In genomic region chr11:117946996-117947419, GRCm38 (mm10) we compare ENCODE assay signal across 19 mouse cellular contexts. TPM values are rescaled to one million over a fixed set of nuclear protein-coding genes. Genes with fewer than 3 reads are reported as not detected.
DNase-seq lines count a peak whose midpoint lies in the region; ATAC-seq and TF ChIP-seq lines count a peak whose summit lies in the region.
"Had no signal": no experiment of that assay in that cellular context is flagged by ENCODE, and none has a peak within 500 bp of the region (broad histone marks: within the 10 kb centered on the region; RNA-seq: fewer than 3 reads in every experiment).

No protein-coding gene starts in this region.

- ATAC-seq in liver, embryonic 15.5 days (ENCODE audit: insufficient read depth): no peak
- peak; percentile 59 for ATAC-seq in stomach, postnatal 0 days (ENCODE audit: low FRiP score, low TSS enrichment)
- ATAC-seq: activated CD4-positive, CD25-positive, alpha-beta regulatory T cell, adult 4 months; CD4-positive, CD25-positive, alpha-beta regulatory T cell, adult 4 months had no signal

- intact Hi-C loops in heart, postnatal 10 days (cut with DNase I): no loop called here
- intact Hi-C loops in heart, postnatal 36 days (cut with DNase I): loop anchor here (5.0 kb wide), 1 partner anchor 35 kb away; no protein-coding TSS in a partner anchor

- H3K27ac ChIP-seq in liver, embryonic 15.5 days (replicated peaks): no peak overlapping the region
- H3K27ac ChIP-seq in macrophage: peak overlapping the region; percentile 54
- peak overlapping the region; percentile 35; the same call in 1 of the 2 replicates for H3K27ac ChIP-seq in stomach, postnatal 0 days (replicated peaks)
- H3K27ac ChIP-seq: embryonic facial prominence, embryonic 15.5 days; forebrain, embryonic 12.5 days; heart, adult 2 months; hindbrain, embryonic 13.5 days; limb, embryonic 15.5 days; lung, embryonic 15.5 days; neural tube, embryonic 12.5 days had no signal

- no peak overlapping the region for H3K9ac ChIP-seq in liver, embryonic 15.5 days
- H3K9ac ChIP-seq in stomach, postnatal 0 days (ENCODE audit: low read length): no peak overlapping the region
- H3K9ac ChIP-seq: embryonic facial prominence, embryonic 15.5 days; forebrain, embryonic 12.5 days; hindbrain, embryonic 13.5 days; limb, embryonic 15.5 days; lung, embryonic 15.5 days; neural tube, embryonic 12.5 days had no signal

- H3K79me2 ChIP-seq in macrophage (ENCODE audit: inconsistent target): no peaks in the 10 kb centered on the region

- peak overlapping the region; percentile 15; the same call in 1 of the 2 replicates for H3K4me2 ChIP-seq in liver, embryonic 15.5 days
- H3K4me2 ChIP-seq in stomach, postnatal 0 days (replicated peaks; ENCODE audit: low read depth): no peak overlapping the region
- H3K4me2 ChIP-seq: embryonic facial prominence, embryonic 15.5 days; forebrain, embryonic 12.5 days; hindbrain, embryonic 13.5 days; limb, embryonic 15.5 days; lung, embryonic 15.5 days; neural tube, embryonic 12.5 days had no signal

- no peaks in the 10 kb centered on the region for H3K36me3 ChIP-seq in liver, embryonic 15.5 days (replicated peaks)
- no peaks in the 10 kb centered on the region for H3K36me3 ChIP-seq in macrophage (ENCODE audit: inconsistent target)
- H3K36me3 ChIP-seq in stomach, postnatal 0 days (ENCODE audit: control insufficient read depth, insufficient read depth, low read length): no peaks in the 10 kb centered on the region
- H3K36me3 ChIP-seq: embryonic facial prominence, embryonic 15.5 days; forebrain, embryonic 12.5 days; hindbrain, embryonic 13.5 days; limb, embryonic 15.5 days; lung, embryonic 15.5 days; neural tube, embryonic 12.5 days had no signal

- peaks cover 22% of the 10 kb centered on the region for H3K4me1 ChIP-seq in liver, embryonic 15.5 days (replicated peaks)
- H3K4me1 ChIP-seq in stomach, postnatal 0 days (replicated peaks; ENCODE audit: control insufficient read depth, insufficient read depth): peaks cover 4% of the 10 kb centered on the region; the same call in 1 of the 2 replicates

- H3K4me3 ChIP-seq in liver, embryonic 15.5 days (replicated peaks): no peak overlapping the region
- H3K4me3 ChIP-seq in macrophage (ENCODE audit: inconsistent target): no peak overlapping the region
- no peak overlapping the region for H3K4me3 ChIP-seq in stomach, postnatal 0 days (ENCODE audit: low read depth, low read length)
- H3K4me3 ChIP-seq: embryonic facial prominence, embryonic 15.5 days; forebrain, embryonic 12.5 days; heart, adult 2 months; hindbrain, embryonic 13.5 days; limb, embryonic 15.5 days; lung, embryonic 15.5 days; neural tube, embryonic 12.5 days had no signal

- no peak for TF ChIP-seq EP300 in stomach, postnatal 0 days (optimal IDR thresholded peaks at IDR 0.05)

- TF ChIP-seq CTCF in stomach, postnatal 0 days (IDR thresholded peaks at IDR 0.05; ENCODE audit: low read depth): no peak

- WGBS in liver, embryonic 15.5 days (ENCODE audit: insufficient replicate concordance): 43% methylated on average over 10 of the region's 10 CpGs
- WGBS in macrophage (ENCODE audit: missing documents): 41% methylated on average over 10 of the region's 10 CpGs
- 67% methylated on average over 10 of the region's 10 CpGs for WGBS in stomach, postnatal 0 days

- H3K9me3 ChIP-seq in liver, embryonic 15.5 days (replicated peaks): no peaks in the 10 kb centered on the region
- no peaks in the 10 kb centered on the region for H3K9me3 ChIP-seq in stomach, postnatal 0 days (ENCODE audit: control insufficient read depth, low read length)
- H3K9me3 ChIP-seq: embryonic facial prominence, embryonic 15.5 days; forebrain, embryonic 12.5 days; hindbrain, embryonic 13.5 days; limb, embryonic 15.5 days; lung, embryonic 15.5 days; neural tube, embryonic 12.5 days had no signal

- H3K27me3 ChIP-seq in liver, embryonic 15.5 days: peaks cover 61% of the 10 kb centered on the region
- H3K27me3 ChIP-seq in stomach, postnatal 0 days (ENCODE audit: control insufficient read depth, insufficient read depth, low read length): no peaks in the 10 kb centered on the region
- H3K27me3 ChIP-seq: limb, embryonic 15.5 days; lung, embryonic 15.5 days had no signal

- DNase-seq in liver (no peak), ZHBTc4 (ENCODE audit: low read depth, low spot score) (peak; percentile 74)
- DNase-seq in stomach, postnatal 0 days (ENCODE audit: low spot score): no peak
- no peak for DNase-seq in heart, postnatal 10 days
- DNase-seq in heart, postnatal 36 days: no peak
- DNase-seq: cerebellum, adult 18-20 months; kidney, adult 2 months; right cerebral cortex, postnatal 4 days had no signal

RNA-seq across cellular contexts. Expression of gene Socs3, which starts 22.8 kb away (rescaled TPM):
- polyA plus RNA-seq in liver, embryonic 15.5 days (2015; fragmentation: Nextera tagmentation; extraction: Ambion mirVana): 7.3 and 7.5 TPM in 2 replicates
- 100 to 1,000 TPM in 18 of 26 experiments, 10 to 100 TPM in 5, 1 to 10 TPM in 3; 3.6 to 749 (median 239) TPM for total RNA-seq in macrophage (2018; cell fraction: chromatin; rRNA removed)
- 1,000 to 10,000 TPM in 3 of 26 experiments, 100 to 1,000 TPM in 15, 10 to 100 TPM in 6, 1 to 10 TPM in 2; 3.4 to 1,133 (median 302) TPM for total RNA-seq in macrophage (2018; cell fraction: cytosol; rRNA removed)
- total RNA-seq in macrophage (2018; cell fraction: nucleus; rRNA removed): 1,000 to 10,000 TPM in 2 of 26 experiments, 100 to 1,000 TPM in 17, 10 to 100 TPM in 6, 1 to 10 TPM in 1; 3.2 to 1,503 (median 563) TPM
- polyA plus RNA-seq in macrophage (2018): 2.0 to 6.9 TPM (median 2.3 TPM) in 3 replicates
- polyA plus RNA-seq in stomach, postnatal 0 days (2015; fragmentation: Nextera tagmentation; extraction: Ambion mirVana): 13.5 and 15.7 TPM in 2 replicates
- total RNA-seq in heart, postnatal 10 days (2021): 1 to 10 TPM; 3.7 to 5.8 TPM
- 1 to 10 TPM; 3.4 to 3.8 TPM for total RNA-seq in heart, postnatal 36 days (2021)

RNA-seq across cellular contexts. Expression of gene Pgs1, which starts 39.1 kb away (rescaled TPM):
- polyA plus RNA-seq in liver, embryonic 15.5 days (2015; fragmentation: Nextera tagmentation; extraction: Ambion mirVana): 14.6 and 17.6 TPM in 2 replicates
- 100 to 1,000 TPM; 115 to 839 (median 194) TPM for total RNA-seq in macrophage (2018; cell fraction: chromatin; rRNA removed)
- total RNA-seq in macrophage (2018; cell fraction: cytosol; rRNA removed): 10 to 100 TPM; 18.3 to 57.3 (median 29.4) TPM
- 100 to 1,000 TPM in 16 of 26 experiments, 10 to 100 TPM in 10; 65.7 to 895 (median 111) TPM for total RNA-seq in macrophage (2018; cell fraction: nucleus; rRNA removed)
- polyA plus RNA-seq in macrophage (2018): 12.0 to 40.0 TPM (median 28.0 TPM) in 3 replicates
- polyA plus RNA-seq in stomach, postnatal 0 days (2015; fragmentation: Nextera tagmentation; extraction: Ambion mirVana): 28.7 and 29.4 TPM in 2 replicates
- 10 to 100 TPM; 21.2 to 23.7 TPM for total RNA-seq in heart, postnatal 10 days (2021)
- total RNA-seq in heart, postnatal 36 days (2021): 10 to 100 TPM; 17.8 to 20.0 TPM
